Mouse (Mus musculus) liver, embryonic 15.5 days (tissue): Measurements from ENCODE around the gene Ptges3l. TPM values are rescaled to one million over a fixed set of nuclear protein-coding genes. Genes with fewer than 3 reads are reported as not detected.

Experiments used
- ATAC-seq: fragments of 200-750 bp; cut with Nextera tagmentation; 2 replicates; pipeline ENCODE4 v1.8.0; 2017; ENCODE audit warnings: moderate number of reproducible peaks, mild to moderate bottlenecking, moderate library complexity; ENCODE audit not compliant: insufficient read depth
- H3K27ac ChIP-seq: fragments of 300-500 bp; sonication (generic); replicated peaks from 2 replicates; pipeline ENCODE4 v1.5.1; 2015; ENCODE audit warnings: mild to moderate bottlenecking, inconsistent platforms
- H3K27me3 ChIP-seq: fragments of 300-500 bp; sonication (generic); 2 replicates; pipeline ENCODE4 v1.6.1; 2015; ENCODE audit warnings: mild to moderate bottlenecking, inconsistent platforms
- H3K36me3 ChIP-seq: fragments of 300-500 bp; sonication (generic); replicated peaks from 2 replicates; pipeline ENCODE4 v1.6.1; 2015; ENCODE audit warnings: moderate library complexity, mild to moderate bottlenecking, inconsistent platforms
- H3K4me1 ChIP-seq: fragments of 300-500 bp; sonication (generic); replicated peaks from 2 replicates; pipeline ENCODE4 v1.6.1; 2015; ENCODE audit warnings: inconsistent platforms
- H3K4me2 ChIP-seq: fragments of 300-500 bp; sonication (generic); 2 replicates; pipeline ENCODE4 v1.6.1; 2015; ENCODE audit warnings: moderate library complexity, mild to moderate bottlenecking, inconsistent platforms
- H3K4me3 ChIP-seq: fragments of 300-500 bp; sonication (generic); replicated peaks from 2 replicates; pipeline ENCODE4 v1.5.1; 2015; ENCODE audit warnings: mild to moderate bottlenecking, inconsistent platforms
- H3K9ac ChIP-seq: fragments of 300-500 bp; sonication (generic); 2 replicates; pipeline ENCODE4 v1.6.1; 2015; ENCODE audit warnings: moderate library complexity, mild to moderate bottlenecking, inconsistent platforms
- H3K9me3 ChIP-seq: fragments of 300-500 bp; sonication (generic); replicated peaks from 2 replicates; pipeline ENCODE4 v1.6.1; 2016; ENCODE audit warnings: inconsistent platforms
- WGBS: fragments of 180-500 bp; shearing (Covaris S2); methylation state at CpG from one replicate; pipeline ENCODE4 v1.1.7; 2015; ENCODE audit warnings: mixed read lengths; ENCODE audit not compliant: insufficient replicate concordance; 5-methylcytosine and 5-hydroxymethylcytosine counted together
- polyA plus RNA-seq: library from polyadenylated mRNA; unstranded; fragments of >200 nt; fragmentation: Nextera tagmentation; extraction: Ambion mirVana; gene quantifications from 2 replicates; pipeline ENCODE4 v1.2.1, GENCODE M21; 2015

Gene Ptges3l
- polyA plus RNA-seq, 1 experiment from 2014 or later = 1.3 TPM

- Histone ChIP-seq H3K9me3 (no peaks in the 10 kb centered on the region), H3K4me2 (peak within 1 kb of the TSS; percentile 94), H3K4me1 (peaks cover 69% of the 10 kb centered on the region), H3K4me3 (peak within 1 kb of the TSS; percentile 67), H3K36me3 (0 out of 2 replicates have a peak, but pooled peaks cover 4% of the 10 kb centered on the region), H3K27ac (peak within 1 kb of the TSS; percentile 51; the same call in 1 of the 2 replicates), H3K27me3 (peaks cover 77% of the 10 kb centered on the region), H3K9ac (peak within 1 kb of the TSS; percentile 62)
- under 1% methylated on average over 60 of the region's 60 CpGs for WGBS
- ATAC-seq = peak; percentile 66
These were observed 40.9 kb upstream of the Ptges3l start, which contains the start of gene Vat1 for GRCm38 (mm10) chr11:101465869-101466551. TSS of gene Vat1 (minus strand) at chr11:101466230.

DNA sequence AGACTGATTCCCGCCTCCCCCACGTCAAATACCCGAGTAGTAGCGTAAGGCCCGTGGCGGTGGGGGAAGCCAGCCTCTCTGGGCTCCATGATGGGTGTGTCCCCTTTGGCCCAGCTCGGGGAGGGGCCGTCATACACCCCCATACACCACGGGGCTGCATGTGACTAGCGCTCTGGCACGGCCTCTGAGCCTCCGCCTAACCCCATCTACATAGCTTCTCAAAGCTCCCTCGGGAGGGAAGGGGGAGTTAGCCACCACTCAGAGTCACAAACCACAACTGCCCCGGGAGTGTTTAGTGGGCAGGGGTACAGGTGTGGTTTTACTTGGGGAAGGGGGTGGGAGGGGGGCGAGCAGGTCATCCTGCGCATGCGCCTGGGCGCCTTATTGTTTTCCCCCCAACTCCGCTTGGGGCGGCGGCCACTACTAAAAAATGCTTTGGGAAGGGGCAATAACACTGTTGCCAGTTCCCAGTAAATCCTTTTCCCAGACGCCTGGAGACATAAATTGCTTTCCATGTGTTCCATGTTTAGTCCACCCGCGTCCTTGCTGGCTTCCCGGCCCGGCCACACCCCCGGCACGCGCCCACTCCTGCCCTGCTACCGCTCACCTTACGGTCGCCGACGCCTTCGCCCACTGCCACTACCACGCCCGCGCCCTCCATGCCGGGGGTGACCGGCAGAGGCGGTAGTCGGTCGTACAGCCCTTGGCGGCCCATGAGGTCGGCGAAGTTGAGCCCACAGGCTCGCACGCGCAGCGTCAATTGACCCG, 40.2 kb upstream of the Ptges3l start:
- Histone ChIP-seq H3K9me3 (no peaks in the 10 kb centered on the region), H3K4me3 (peak overlapping the region; percentile 67), H3K27me3 (peaks cover 71% of the 10 kb centered on the region), H3K4me1 (peaks cover 69% of the 10 kb centered on the region), H3K27ac (peak overlapping the region; percentile 51; the same call in 1 of the 2 replicates), H3K9ac (peak overlapping the region; percentile 62), H3K4me2 (peak overlapping the region; percentile 94), H3K36me3 (peaks cover 9% of the 10 kb centered on the region; the same call in 1 of the 2 replicates)
- WGBS = under 1% methylated on average over 51 of the region's 51 CpGs
- ATAC-seq = no peak; the same call in 1 of the 2 replicates

DNA sequence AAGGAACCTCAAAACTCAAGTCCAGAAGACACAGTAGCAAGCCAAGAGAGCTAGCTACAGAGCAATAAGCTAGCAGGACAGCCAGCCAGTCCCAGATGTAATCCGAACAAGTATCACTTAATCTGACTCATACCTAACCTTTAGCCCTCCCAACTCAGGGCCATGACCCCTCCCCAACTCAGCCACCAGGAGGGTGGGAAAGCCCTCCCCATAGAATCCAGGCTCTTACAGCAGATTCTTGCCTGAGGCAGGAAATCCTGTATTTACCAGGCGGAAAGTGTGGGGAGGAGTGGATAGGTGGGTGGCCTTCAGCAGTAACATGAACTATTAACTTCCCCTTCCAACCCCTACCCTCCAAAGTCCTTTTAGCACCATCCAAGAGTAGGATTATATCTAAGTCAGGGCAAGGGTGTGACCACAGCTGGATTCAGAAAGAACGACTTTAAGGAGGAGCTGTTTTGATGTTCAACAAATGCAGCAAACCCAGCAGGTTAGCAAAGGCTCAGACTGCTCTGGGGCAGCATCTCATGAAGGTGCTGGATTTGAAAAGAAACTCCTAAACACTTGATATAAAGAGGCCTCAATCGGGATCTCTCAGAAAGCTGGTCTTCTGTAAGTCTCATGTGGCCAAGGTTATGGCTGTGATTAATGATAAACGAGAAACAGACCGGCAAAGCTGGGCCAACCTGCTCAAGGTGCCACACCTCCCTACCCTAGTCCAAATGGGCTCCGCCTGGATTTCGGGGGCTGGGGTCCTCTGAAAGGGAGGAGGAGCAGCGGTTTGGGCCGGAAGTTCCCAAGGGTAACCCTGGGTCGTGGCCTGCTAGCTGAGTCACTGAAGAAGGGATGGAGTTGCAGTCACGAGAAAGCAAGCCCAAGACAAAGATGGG, 39.3 kb upstream of the Ptges3l start, which contains the start of gene Rnd2:
Gene Rnd2, plus strand, starts transcription at position 789 of the 890 bp plus-strand sequence.
- Histone ChIP-seq H3K36me3 (peaks cover 15% of the 10 kb centered on the region), H3K9me3 (no peaks in the 10 kb centered on the region), H3K9ac (peak within 1 kb of the TSS; percentile 62), H3K4me2 (peak within 1 kb of the TSS; percentile 94), H3K27ac (peak within 1 kb of the TSS; percentile 51; the same call in 1 of the 2 replicates), H3K4me3 (peak within 1 kb of the TSS; percentile 67), H3K4me1 (peaks cover 75% of the 10 kb centered on the region), H3K27me3 (peaks cover 64% of the 10 kb centered on the region)
- ATAC-seq = no peak
- 6% methylated on average over 12 of the region's 12 CpGs for WGBS

DNA sequence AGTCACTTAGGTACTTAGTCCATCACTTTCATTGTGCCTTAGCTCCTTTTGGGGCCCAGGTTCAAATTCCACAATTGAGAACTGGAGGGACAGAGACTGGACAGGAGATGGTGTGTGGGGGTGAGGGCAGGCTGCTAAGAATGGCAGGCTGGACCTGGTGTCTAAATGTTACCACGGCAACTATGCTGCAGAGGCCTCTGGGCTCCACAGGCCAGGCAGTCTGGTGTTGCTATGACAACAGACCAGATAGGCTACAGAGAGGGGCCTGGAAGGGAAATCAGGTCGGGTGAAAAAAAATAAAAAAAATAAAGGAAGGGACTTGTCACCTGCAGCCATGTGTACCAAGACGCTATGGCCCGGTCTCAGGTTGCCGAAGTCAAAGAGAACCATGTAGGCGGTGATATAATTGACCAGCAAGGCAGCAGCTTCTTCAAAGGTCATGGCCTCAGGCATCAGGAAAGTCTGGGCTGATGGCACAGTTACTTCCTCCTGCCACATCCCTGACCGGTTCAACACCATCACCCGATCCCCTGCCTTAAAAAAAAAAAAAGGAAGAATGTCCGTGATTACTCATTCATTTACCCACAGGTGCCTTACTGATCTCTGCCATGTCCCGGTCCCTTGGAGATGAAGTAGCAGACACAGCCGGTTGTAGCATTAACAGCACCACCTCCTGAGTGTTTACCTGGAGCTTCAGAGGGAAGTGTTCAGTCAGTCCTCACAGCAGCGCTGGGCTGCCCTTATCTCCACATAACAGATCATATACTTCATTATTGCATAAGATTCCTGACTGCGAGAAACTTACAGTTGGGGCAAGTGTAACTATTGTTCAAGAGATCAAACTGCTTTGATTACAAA, 37.7 kb upstream of the Ptges3l start:
- no peak overlapping the region for H3K9ac ChIP-seq
- peaks cover 31% of the 10 kb centered on the region for H3K36me3 ChIP-seq
- no peak for ATAC-seq
- H3K4me1 ChIP-seq = peaks cover 72% of the 10 kb centered on the region
- no peaks in the 10 kb centered on the region for H3K9me3 ChIP-seq
- peaks cover 48% of the 10 kb centered on the region for H3K27me3 ChIP-seq
- peak overlapping the region; percentile 1; the same call in 1 of the 2 replicates for H3K4me2 ChIP-seq
- H3K27ac ChIP-seq = no peak overlapping the region
- 22% methylated on average over 13 of the region's 13 CpGs for WGBS
- H3K4me3 ChIP-seq = no peak overlapping the region

GRCm38 (mm10) chr11:101462141-101462540, 37.0 kb upstream of the Ptges3l start:
- Histone ChIP-seq H3K4me3 (no peak overlapping the region), H3K27ac (no peak overlapping the region), H3K9me3 (no peaks in the 10 kb centered on the region), H3K4me1 (peaks cover 65% of the 10 kb centered on the region), H3K36me3 (peaks cover 38% of the 10 kb centered on the region), H3K27me3 (peaks cover 41% of the 10 kb centered on the region), H3K4me2 (no peak overlapping the region), H3K9ac (no peak overlapping the region)
- WGBS = 78% methylated on average over 14 of the region's 14 CpGs
- ATAC-seq = no peak

GRCm38 (mm10) chr11:101460321-101460720, 35.2 kb upstream of the Ptges3l start:
- WGBS = 75% methylated on average over 15 of the region's 15 CpGs

DNA sequence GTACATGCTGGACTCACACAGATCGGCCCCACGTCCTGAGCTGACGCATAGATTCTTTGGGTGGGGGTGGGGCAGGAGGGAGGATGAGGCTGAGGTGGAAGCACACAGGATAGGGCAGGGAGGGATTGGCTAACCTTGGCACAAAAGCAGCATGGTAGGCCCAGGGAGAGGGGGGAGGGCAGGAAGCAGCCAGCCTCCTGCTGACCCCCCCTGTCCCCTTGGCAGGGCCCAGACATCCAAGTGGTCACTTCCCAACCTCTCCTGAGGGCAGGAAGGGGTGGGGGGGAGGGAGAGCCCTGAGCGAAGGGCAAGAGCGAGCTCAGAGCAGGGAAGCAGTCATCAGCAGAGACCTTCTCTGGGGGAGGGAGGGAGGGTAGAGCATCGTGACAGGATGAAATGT, 34.6 kb upstream of the Ptges3l start:
- Histone ChIP-seq H3K4me3 (no peak overlapping the region), H3K4me2 (no peak overlapping the region), H3K27ac (no peak overlapping the region), H3K4me1 (peaks cover 49% of the 10 kb centered on the region), H3K9ac (no peak overlapping the region), H3K9me3 (no peaks in the 10 kb centered on the region), H3K27me3 (peaks cover 17% of the 10 kb centered on the region), H3K36me3 (peaks cover 46% of the 10 kb centered on the region)
- ATAC-seq = no peak
- WGBS = 77% methylated on average over 6 of the region's 6 CpGs

More at GRCm38 (mm10) chr11:101460321-101460720, 35.2 kb upstream of the Ptges3l start:
- Histone ChIP-seq H3K4me2 (no peak overlapping the region), H3K27ac (no peak overlapping the region), H3K36me3 (peaks cover 46% of the 10 kb centered on the region), H3K4me3 (no peak overlapping the region), H3K9ac (no peak overlapping the region), H3K9me3 (no peaks in the 10 kb centered on the region), H3K4me1 (peaks cover 55% of the 10 kb centered on the region), H3K27me3 (peaks cover 23% of the 10 kb centered on the region)
- ATAC-seq = no peak

DNA sequence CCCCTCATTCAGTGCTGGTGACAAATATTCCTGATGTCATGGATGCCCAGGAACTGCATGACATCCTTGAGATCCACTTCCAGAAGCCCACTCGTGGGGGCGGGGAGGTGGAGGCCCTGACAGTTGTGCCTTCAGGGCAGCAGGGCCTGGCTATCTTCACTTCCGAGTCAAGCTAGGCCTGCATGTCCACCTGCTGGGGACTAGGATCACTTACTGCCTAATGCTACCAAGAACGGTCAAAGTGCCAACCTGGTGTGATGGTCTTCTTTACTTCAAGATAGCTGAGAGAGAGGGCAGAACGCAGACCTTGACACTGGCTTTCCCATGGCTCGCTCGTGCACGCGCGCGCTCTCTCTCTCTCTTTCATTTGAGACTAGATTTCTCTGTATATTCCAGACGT, 33.1 kb upstream of the Ptges3l start:
- no peak overlapping the region for H3K27ac ChIP-seq
- no peaks in the 10 kb centered on the region for H3K9me3 ChIP-seq
- 82% methylated on average over 12 of the region's 12 CpGs for WGBS
- peaks cover 46% of the 10 kb centered on the region for H3K36me3 ChIP-seq
- no peak overlapping the region for H3K9ac ChIP-seq
- H3K27me3 ChIP-seq = peaks cover 3% of the 10 kb centered on the region; the same call in 1 of the 2 replicates
- H3K4me2 ChIP-seq = no peak overlapping the region
- H3K4me3 ChIP-seq = no peak overlapping the region
- no peak for ATAC-seq
- peaks cover 38% of the 10 kb centered on the region for H3K4me1 ChIP-seq

- Histone ChIP-seq H3K4me1 (peaks cover 32% of the 10 kb centered on the region), H3K27me3 (0 out of 2 replicates have a peak, but pooled peaks cover 3% of the 10 kb centered on the region), H3K4me3 (no peak overlapping the region), H3K36me3 (peaks cover 46% of the 10 kb centered on the region), H3K9ac (no peak overlapping the region), H3K4me2 (no peak overlapping the region), H3K27ac (no peak overlapping the region), H3K9me3 (no peaks in the 10 kb centered on the region)
- WGBS = 82% methylated on average over 9 of the region's 9 CpGs
- ATAC-seq = no peak
These were observed 32.5 kb upstream of the Ptges3l start for GRCm38 (mm10) chr11:101457631-101458030.

- WGBS = 74% methylated on average over 7 of the region's 7 CpGs
- H3K4me3 ChIP-seq = no peak overlapping the region
- H3K27ac ChIP-seq = no peak overlapping the region
These were observed 30.5 kb upstream of the Ptges3l start for GRCm38 (mm10) chr11:101455627-101456026.

More at GRCm38 (mm10) chr11:101455627-101456026, 30.5 kb upstream of the Ptges3l start:
- Histone ChIP-seq H3K9me3 (no peaks in the 10 kb centered on the region), H3K36me3 (peaks cover 41% of the 10 kb centered on the region), H3K4me2 (no peak overlapping the region), H3K27me3 (no peaks in the 10 kb centered on the region), H3K4me1 (peaks cover 45% of the 10 kb centered on the region), H3K9ac (no peak overlapping the region)
- no peak for ATAC-seq
